Mouse (Mus musculus) neural tube, embryonic 14.5 days (tissue): ENCODE results near the gene Rab8b. TPM values are rescaled to one million over a fixed set of nuclear protein-coding genes. Genes with fewer than 3 reads are reported as not detected.
A peak's percentile ranks its signal among the peaks of the same experiment; 100 is the strongest.
"Not testable (repeated sequence)": the region's sequence is repeated elsewhere in the genome, so short reads cannot be mapped to it uniquely, and the experiment has no call there.

ENCODE experiments used
- ATAC-seq: fragments of 200-750 bp; cut with Nextera tagmentation; 2 replicates; pipeline ENCODE4 v1.8.0; 2017; ENCODE audit warnings: low read depth, mild to moderate bottlenecking, moderate TSS enrichment, moderate library complexity
- H3K27ac ChIP-seq: fragments of 300-500 bp; sonication (generic); 2 replicates; pipeline ENCODE4 v1.5.1; 2014; ENCODE audit warnings: low read depth, mild to moderate bottlenecking, control low read depth, low read length, moderate library complexity, mixed read lengths
- H3K27me3 ChIP-seq: fragments of 300-500 bp; sonication (generic); 2 replicates; pipeline ENCODE4 v1.6.1; 2014; ENCODE audit warnings: low read length; ENCODE audit not compliant: control insufficient read depth, insufficient read depth
- H3K36me3 ChIP-seq: fragments of 300-500 bp; sonication (generic); 2 replicates; pipeline ENCODE4 v1.6.1; 2014; ENCODE audit warnings: low read length, mixed read lengths; ENCODE audit not compliant: control insufficient read depth, insufficient read depth
- H3K4me1 ChIP-seq: fragments of 300-500 bp; sonication (generic); 2 replicates; pipeline ENCODE4 v1.6.1; 2014; ENCODE audit warnings: low read length; ENCODE audit not compliant: control insufficient read depth, insufficient read depth
- H3K4me2 ChIP-seq: fragments of 300-500 bp; sonication (generic); 2 replicates; pipeline ENCODE4 v1.6.1; 2014; ENCODE audit warnings: mild to moderate bottlenecking, low read depth, low read length, control low read depth
- H3K4me3 ChIP-seq: fragments of 300-500 bp; sonication (generic); 2 replicates; pipeline ENCODE4 v1.5.1; 2014; ENCODE audit warnings: low read depth, low read length, control low read depth, mixed read lengths
- H3K9ac ChIP-seq: fragments of 300-500 bp; sonication (generic); replicated peaks from 2 replicates; pipeline ENCODE4 v1.6.1; 2014; ENCODE audit warnings: low read depth, mild to moderate bottlenecking, control low read depth, low read length, mixed read lengths
- H3K9me3 ChIP-seq: fragments of 300-500 bp; sonication (generic); 2 replicates; pipeline ENCODE4 v1.6.1; 2016; ENCODE audit warnings: low read length; ENCODE audit not compliant: control insufficient read depth
- WGBS: fragments of 180-500 bp; shearing (Covaris S2); extraction: QIAGEN DNeasy Blood & Tissue Kit; methylation state at CpG from one replicate; pipeline ENCODE4 v1.1.7; 2014; 5-methylcytosine and 5-hydroxymethylcytosine counted together
- polyA plus RNA-seq: library from polyadenylated mRNA; unstranded; fragments of >200 nt; fragmentation: Nextera tagmentation; extraction: Ambion mirVana; gene quantifications from 2 replicates; pipeline ENCODE4 v1.2.1, GENCODE M21; 2014

Rab8b gene
- polyA plus RNA-seq, 1 experiment from 2014 or later, result 35.5 TPM

GRCm38 (mm10) chr9:66897851-66898250 is 21.6 kb downstream of the Rab8b start:
- Histone ChIP-seq H3K4me1 (0 out of 2 replicates have a peak, but pooled peaks cover 3% of the 10 kb centered on the region), H3K27ac (no peak overlapping the region), H3K4me3 (no peak overlapping the region), H3K9me3 (no peaks in the 10 kb centered on the region), H3K9ac (no peak overlapping the region), H3K4me2 (no peak overlapping the region), H3K36me3 (no peaks in the 10 kb centered on the region), H3K27me3 (no peaks in the 10 kb centered on the region)
- 81% methylated on average over 6 of the region's 6 CpGs for WGBS
- no peak for ATAC-seq

GRCm38 (mm10) chr9:66896951-66897350 is 22.5 kb downstream of the Rab8b start:
- Histone ChIP-seq H3K27ac (no peak overlapping the region), H3K4me3 (no peak overlapping the region), H3K27me3 (no peaks in the 10 kb centered on the region), H3K9ac (no peak overlapping the region), H3K4me2 (no peak overlapping the region), H3K4me1 (no peaks in the 10 kb centered on the region), H3K9me3 (no peaks in the 10 kb centered on the region), H3K36me3 (no peaks in the 10 kb centered on the region)
- WGBS, result 60% methylated on average over 6 of the region's 6 CpGs
- ATAC-seq, result no peak

- Histone ChIP-seq H3K27ac (no peak overlapping the region), H3K4me3 (no peak overlapping the region), H3K4me1 (no peaks in the 10 kb centered on the region), H3K9ac (no peak overlapping the region), H3K27me3 (no peaks in the 10 kb centered on the region), H3K36me3 (no peaks in the 10 kb centered on the region), H3K9me3 (no peaks in the 10 kb centered on the region), H3K4me2 (no peak overlapping the region)
- 73% methylated on average over 5 of the region's 5 CpGs for WGBS
- no peak for ATAC-seq
These were observed 23.5 kb downstream of the Rab8b start for GRCm38 (mm10) chr9:66895995-66896394.

GRCm38 (mm10) chr9:66895035-66895779 is 24.3 kb downstream of the Rab8b start:
- 86% methylated on average over 10 of the region's 10 CpGs for WGBS
- Histone ChIP-seq H3K36me3 (no peaks in the 10 kb centered on the region), H3K4me1 (no peaks in the 10 kb centered on the region), H3K9ac (no peak overlapping the region), H3K27me3 (no peaks in the 10 kb centered on the region), H3K4me3 (no peak overlapping the region), H3K4me2 (no peak overlapping the region), H3K9me3 (no peaks in the 10 kb centered on the region), H3K27ac (no peak overlapping the region)
- no peak for ATAC-seq

GRCm38 (mm10) chr9:66894421-66894820 is 25.1 kb downstream of the Rab8b start:
- no peaks in the 10 kb centered on the region for H3K4me1 ChIP-seq
- no peak overlapping the region for H3K9ac ChIP-seq
- H3K27ac ChIP-seq, result no peak overlapping the region
- H3K27me3 ChIP-seq, result no peaks in the 10 kb centered on the region
- WGBS, result 88% methylated on average over 1 of the region's 1 CpGs
- H3K4me2 ChIP-seq, result no peak overlapping the region
- no peaks in the 10 kb centered on the region for H3K36me3 ChIP-seq
- ATAC-seq, result no peak
- no peaks in the 10 kb centered on the region for H3K9me3 ChIP-seq
- no peak overlapping the region for H3K4me3 ChIP-seq

- H3K4me3 ChIP-seq, ATAC-seq, H3K27me3 ChIP-seq, H3K9ac ChIP-seq, H3K9me3 ChIP-seq, H3K36me3 ChIP-seq, H3K4me1 ChIP-seq, H3K4me2 ChIP-seq, H3K27ac ChIP-seq: not testable (repeated sequence)
- WGBS, result 98% methylated on average over 4 of the region's 4 CpGs
These were observed 27.0 kb downstream of the Rab8b start for GRCm38 (mm10) chr9:66892456-66892855.

- 32% methylated on average over 6 of the region's 6 CpGs for WGBS
- no peak overlapping the region for H3K4me2 ChIP-seq
- no peak for ATAC-seq
- no peaks in the 10 kb centered on the region for H3K9me3 ChIP-seq
- H3K4me1 ChIP-seq, result peaks cover 13% of the 10 kb centered on the region
- no peaks in the 10 kb centered on the region for H3K36me3 ChIP-seq
- no peaks in the 10 kb centered on the region for H3K27me3 ChIP-seq
- H3K9ac ChIP-seq, result no peak overlapping the region
- no peak overlapping the region for H3K4me3 ChIP-seq
- peak overlapping the region; percentile 41 for H3K27ac ChIP-seq
These were observed 31.4 kb downstream of the Rab8b start for GRCm38 (mm10) chr9:66887960-66888610.

GRCm38 (mm10) chr9:66887301-66887902 is 32.1 kb downstream of the Rab8b start:
- Histone ChIP-seq H3K9ac (no peak overlapping the region), H3K27me3 (no peaks in the 10 kb centered on the region), H3K9me3 (no peaks in the 10 kb centered on the region), H3K4me1 (peaks cover 13% of the 10 kb centered on the region), H3K36me3 (no peaks in the 10 kb centered on the region), H3K4me2 (no peak overlapping the region), H3K4me3 (no peak overlapping the region), H3K27ac (no peak overlapping the region)
- 36% methylated on average over 8 of the region's 8 CpGs for WGBS
- ATAC-seq, result no peak

- Histone ChIP-seq H3K4me2 (no peak overlapping the region), H3K4me1 (peaks cover 13% of the 10 kb centered on the region), H3K4me3 (no peak overlapping the region), H3K36me3 (no peaks in the 10 kb centered on the region), H3K27ac (0 out of 2 replicates have a peak overlapping the region, but pooled peaks have one; percentile 22), H3K27me3 (no peaks in the 10 kb centered on the region), H3K9ac (no peak overlapping the region), H3K9me3 (no peaks in the 10 kb centered on the region)
- ATAC-seq, result no peak
- 85% methylated on average over 6 of the region's 6 CpGs for WGBS
These were observed 32.7 kb downstream of the Rab8b start for GRCm38 (mm10) chr9:66886818-66887217.
